Mouse (Mus musculus) neural tube, embryonic 13.5 days (tissue): ENCODE measurements around the gene Atp8b3. TPM values are rescaled to one million over a fixed set of nuclear protein-coding genes. Genes with fewer than 3 reads are reported as not detected.

Experiments used
- ATAC-seq: fragments of 200-750 bp; cut with Nextera tagmentation; 2 replicates; pipeline ENCODE4 v1.8.0; 2017; ENCODE audit warnings: low read depth, mild to moderate bottlenecking, moderate TSS enrichment, moderate library complexity
- H3K27ac ChIP-seq: fragments of 300-500 bp; sonication (generic); replicated peaks from 2 replicates; pipeline ENCODE4 v1.5.1; 2015; ENCODE audit warnings: moderate library complexity, mild to moderate bottlenecking, inconsistent platforms
- H3K27me3 ChIP-seq: fragments of 300-500 bp; sonication (generic); 2 replicates; pipeline ENCODE4 v1.6.1; 2015; ENCODE audit warnings: mild to moderate bottlenecking, inconsistent platforms
- H3K36me3 ChIP-seq: fragments of 300-500 bp; sonication (generic); 2 replicates; pipeline ENCODE4 v1.6.1; 2015; ENCODE audit warnings: mild to moderate bottlenecking, inconsistent platforms
- H3K4me1 ChIP-seq: fragments of 300-500 bp; sonication (generic); replicated peaks from 2 replicates; pipeline ENCODE4 v1.6.1; 2015; ENCODE audit warnings: inconsistent platforms
- H3K4me2 ChIP-seq: fragments of 300-500 bp; sonication (generic); 2 replicates; pipeline ENCODE4 v1.6.1; 2015; ENCODE audit warnings: inconsistent platforms, mild to moderate bottlenecking, moderate library complexity
- H3K4me3 ChIP-seq: fragments of 300-500 bp; sonication (generic); 2 replicates; pipeline ENCODE4 v1.5.1; 2015; ENCODE audit warnings: mild to moderate bottlenecking, inconsistent platforms
- H3K9ac ChIP-seq: fragments of 300-500 bp; sonication (generic); 2 replicates; pipeline ENCODE4 v1.6.1; 2015; ENCODE audit warnings: moderate library complexity, mild to moderate bottlenecking, inconsistent platforms
- H3K9me3 ChIP-seq: fragments of 300-500 bp; sonication (generic); 2 replicates; pipeline ENCODE4 v1.6.1; 2016; ENCODE audit warnings: inconsistent platforms
- WGBS: fragments of 180-500 bp; shearing (Covaris S2); methylation state at CpG from one replicate; pipeline ENCODE4 v1.1.7; 2015; 5-methylcytosine and 5-hydroxymethylcytosine counted together
- polyA plus RNA-seq: library from polyadenylated mRNA; unstranded; fragments of >200 nt; fragmentation: Nextera tagmentation; extraction: Ambion mirVana; gene quantifications from 2 replicates; pipeline ENCODE4 v1.2.1, GENCODE M21; 2015

Atp8b3 gene
- polyA plus RNA-seq, 1 experiment from 2014 or later = 1.4 TPM

GRCm38 (mm10) chr10:80538180-80538579, 744 bp downstream of the Atp8b3 start:
- Histone ChIP-seq H3K9me3 (no peaks in the 10 kb centered on the region), H3K27ac (no peak overlapping the region), H3K4me1 (no peaks in the 10 kb centered on the region), H3K27me3 (peaks cover 39% of the 10 kb centered on the region), H3K4me2 (no peak overlapping the region), H3K9ac (no peak overlapping the region), H3K36me3 (peaks cover 29% of the 10 kb centered on the region), H3K4me3 (no peak overlapping the region)
- WGBS = 57% methylated on average over 5 of the region's 5 CpGs
- ATAC-seq = no peak

- H3K9ac ChIP-seq = no peak overlapping the region
- no peak overlapping the region for H3K4me3 ChIP-seq
- no peak overlapping the region for H3K27ac ChIP-seq
- H3K9me3 ChIP-seq = no peaks in the 10 kb centered on the region
- H3K36me3 ChIP-seq = 0 out of 2 replicates have a peak, but pooled peaks cover 4% of the 10 kb centered on the region
- H3K27me3 ChIP-seq = peaks cover 39% of the 10 kb centered on the region
- H3K4me1 ChIP-seq = no peaks in the 10 kb centered on the region
- no peak overlapping the region for H3K4me2 ChIP-seq
- 8% methylated on average over 13 of the region's 13 CpGs for WGBS
- ATAC-seq = no peak
Measured at GRCm38 (mm10) chr10:80535711-80536110, 3.2 kb downstream of the Atp8b3 start.

- no peaks in the 10 kb centered on the region for H3K36me3 ChIP-seq
- no peak overlapping the region for H3K4me3 ChIP-seq
- H3K27me3 ChIP-seq = peaks cover 39% of the 10 kb centered on the region
- H3K4me1 ChIP-seq = no peaks in the 10 kb centered on the region
- H3K4me2 ChIP-seq = no peak overlapping the region
- no peaks in the 10 kb centered on the region for H3K9me3 ChIP-seq
- no peak for ATAC-seq
- WGBS = 13% methylated on average over 14 of the region's 14 CpGs
- H3K27ac ChIP-seq = no peak overlapping the region
- H3K9ac ChIP-seq = no peak overlapping the region
Measured at GRCm38 (mm10) chr10:80535071-80535470, 3.9 kb downstream of the Atp8b3 start.

- no peaks in the 10 kb centered on the region for H3K9me3 ChIP-seq
- 15% methylated on average over 7 of the region's 7 CpGs for WGBS
- no peak for ATAC-seq
Measured at GRCm38 (mm10) chr10:80533704-80534103, 5.2 kb downstream of the Atp8b3 start.

GRCm38 (mm10) chr10:80532783-80533182, 6.1 kb downstream of the Atp8b3 start:
- H3K27me3 ChIP-seq = peaks cover 25% of the 10 kb centered on the region
- H3K4me2 ChIP-seq = no peak overlapping the region
- WGBS = 87% methylated on average over 11 of the region's 11 CpGs
- no peaks in the 10 kb centered on the region for H3K4me1 ChIP-seq
- no peak overlapping the region for H3K9ac ChIP-seq
- H3K36me3 ChIP-seq = no peaks in the 10 kb centered on the region
- no peak overlapping the region for H3K27ac ChIP-seq
- no peak overlapping the region for H3K4me3 ChIP-seq
- no peak for ATAC-seq
- no peaks in the 10 kb centered on the region for H3K9me3 ChIP-seq

More at GRCm38 (mm10) chr10:80533704-80534103, 5.2 kb downstream of the Atp8b3 start:
- no peak overlapping the region for H3K27ac ChIP-seq
- H3K4me2 ChIP-seq = no peak overlapping the region
- H3K9ac ChIP-seq = no peak overlapping the region
- peaks cover 34% of the 10 kb centered on the region for H3K27me3 ChIP-seq
- H3K36me3 ChIP-seq = no peaks in the 10 kb centered on the region
- no peak overlapping the region for H3K4me3 ChIP-seq
- H3K4me1 ChIP-seq = no peaks in the 10 kb centered on the region

- H3K9ac ChIP-seq = no peak overlapping the region
- no peak overlapping the region for H3K27ac ChIP-seq
- H3K4me1 ChIP-seq = no peaks in the 10 kb centered on the region; the same call in 1 of the 2 replicates
- peak overlapping the region; percentile 23 for H3K4me3 ChIP-seq
- ATAC-seq = peak; percentile 89
- H3K4me2 ChIP-seq = peak overlapping the region; percentile 43
- no peaks in the 10 kb centered on the region for H3K27me3 ChIP-seq
- no peaks in the 10 kb centered on the region for H3K9me3 ChIP-seq
- WGBS = 32% methylated on average over 9 of the region's 9 CpGs
- H3K36me3 ChIP-seq = no peaks in the 10 kb centered on the region
Measured at GRCm38 (mm10) chr10:80526172-80526571, 12.8 kb downstream of the Atp8b3 start.

- Histone ChIP-seq H3K9ac (no peak overlapping the region), H3K4me3 (no peak overlapping the region), H3K27ac (no peak overlapping the region), H3K36me3 (no peaks in the 10 kb centered on the region), H3K4me2 (no peak overlapping the region), H3K4me1 (no peaks in the 10 kb centered on the region; the same call in 1 of the 2 replicates), H3K27me3 (no peaks in the 10 kb centered on the region; the same call in 1 of the 2 replicates), H3K9me3 (no peaks in the 10 kb centered on the region)
- 95% methylated on average over 7 of the region's 7 CpGs for WGBS
- no peak for ATAC-seq
Measured at GRCm38 (mm10) chr10:80523299-80523698, 15.6 kb downstream of the Atp8b3 start.

- no peak overlapping the region for H3K4me3 ChIP-seq
- WGBS = 66% methylated on average over 2 of the region's 2 CpGs
- H3K27ac ChIP-seq = no peak overlapping the region
- no peaks in the 10 kb centered on the region for H3K4me1 ChIP-seq
- peaks cover 16% of the 10 kb centered on the region for H3K27me3 ChIP-seq
- no peak overlapping the region for H3K9ac ChIP-seq
- no peaks in the 10 kb centered on the region for H3K36me3 ChIP-seq
- H3K4me2 ChIP-seq = no peak overlapping the region
- H3K9me3 ChIP-seq = no peaks in the 10 kb centered on the region
- no peak for ATAC-seq
Measured at GRCm38 (mm10) chr10:80519287-80519686, 19.6 kb downstream of the Atp8b3 start.

- Histone ChIP-seq H3K9me3 (no peaks in the 10 kb centered on the region), H3K4me1 (peaks cover 10% of the 10 kb centered on the region), H3K27ac (no peak overlapping the region), H3K4me2 (peak overlapping the region; percentile 42), H3K9ac (peak overlapping the region; percentile 52), H3K36me3 (no peaks in the 10 kb centered on the region), H3K27me3 (peaks cover 66% of the 10 kb centered on the region), H3K4me3 (peak overlapping the region; percentile 11)
- ATAC-seq = no peak
- 12% methylated on average over 19 of the region's 19 CpGs for WGBS
Measured at GRCm38 (mm10) chr10:80513739-80514138, 25.2 kb downstream of the Atp8b3 start.

- no peaks in the 10 kb centered on the region for H3K36me3 ChIP-seq
- H3K4me1 ChIP-seq = peaks cover 10% of the 10 kb centered on the region
- WGBS = 55% methylated on average over 10 of the region's 10 CpGs
- no peak overlapping the region for H3K27ac ChIP-seq
- no peak for ATAC-seq
- no peak overlapping the region for H3K4me2 ChIP-seq
- no peak overlapping the region for H3K4me3 ChIP-seq
- no peaks in the 10 kb centered on the region for H3K9me3 ChIP-seq
- peak overlapping the region; percentile 34; the same call in 1 of the 2 replicates for H3K9ac ChIP-seq
- H3K27me3 ChIP-seq = peaks cover 89% of the 10 kb centered on the region
Measured at GRCm38 (mm10) chr10:80510273-80510660, 28.7 kb downstream of the Atp8b3 start.

GRCm38 (mm10) chr10:80509412-80510272, 29.3 kb downstream of the Atp8b3 start:
- Histone ChIP-seq H3K4me2 (peak overlapping the region; percentile 52), H3K36me3 (no peaks in the 10 kb centered on the region), H3K27ac (no peak overlapping the region), H3K9ac (peak overlapping the region; percentile 34; the same call in 1 of the 2 replicates), H3K4me3 (peak overlapping the region; percentile 21), H3K27me3 (peaks cover 90% of the 10 kb centered on the region), H3K9me3 (no peaks in the 10 kb centered on the region), H3K4me1 (peaks cover 10% of the 10 kb centered on the region)
- WGBS = 11% methylated on average over 20 of the region's 20 CpGs
- ATAC-seq = no peak; the same call in 1 of the 2 replicates

GRCm38 (mm10) chr10:80506222-80506621, 32.7 kb downstream of the Atp8b3 start:
- Histone ChIP-seq H3K36me3 (no peaks in the 10 kb centered on the region), H3K27ac (no peak overlapping the region), H3K4me3 (no peak overlapping the region), H3K27me3 (peaks cover 88% of the 10 kb centered on the region), H3K9me3 (no peaks in the 10 kb centered on the region), H3K4me1 (peaks cover 6% of the 10 kb centered on the region), H3K4me2 (no peak overlapping the region), H3K9ac (no peak overlapping the region)
- ATAC-seq = no peak
- WGBS = 2% methylated on average over 11 of the region's 11 CpGs
